Comparison of ENCODE assay signal across 9 mouse cellular contexts in genomic region chr13:96923999-96924961, GRCm38 (mm10). TPM values are rescaled to one million over a fixed set of nuclear protein-coding genes. Genes with fewer than 3 reads are reported as not detected.
DNase-seq lines count a peak whose midpoint lies in the region; ATAC-seq and TF ChIP-seq lines count a peak whose summit lies in the region.
"Had no signal": no experiment of that assay in that cellular context is flagged by ENCODE, and none has a peak within 500 bp of the region (broad histone marks: within the 10 kb centered on the region; RNA-seq: fewer than 3 reads in every experiment).

TSS of gene Gcnt4 (plus strand) at chr13:96924689.

- H3K27me3 ChIP-seq in hindbrain, embryonic 14.5 days (ENCODE audit: control insufficient read depth, insufficient read depth, low read length) = peaks cover 42% of the 10 kb centered on the region
- H3K27me3 ChIP-seq in limb, embryonic 14.5 days (ENCODE audit: control insufficient read depth, insufficient read depth, low read length) = 0 out of 2 replicates have a peak, but pooled peaks cover 5% of the 10 kb centered on the region
- peaks cover 36% of the 10 kb centered on the region for H3K27me3 ChIP-seq in midbrain, embryonic 14.5 days (ENCODE audit: control insufficient read depth, insufficient read depth, low read length)

- peak within 1 kb of the TSS; percentile 48 for H3K4me3 ChIP-seq in bone marrow, adult 2 months (replicated peaks; ENCODE audit: control insufficient read depth, low read depth, low read length)
- peak within 1 kb of the TSS; percentile 50 for H3K4me3 ChIP-seq in hindbrain, embryonic 14.5 days (replicated peaks; ENCODE audit: low read length)
- H3K4me3 ChIP-seq in limb, embryonic 14.5 days (replicated peaks; ENCODE audit: low read length) = peak within 1 kb of the TSS; percentile 81
- H3K4me3 ChIP-seq in midbrain, embryonic 14.5 days (replicated peaks; ENCODE audit: low read depth, low read length) = peak within 1 kb of the TSS; percentile 61

- peak; percentile 19 to 22 for DNase-seq in cerebellum, postnatal 14 days
- DNase-seq in cerebellum, postnatal 36 days = no peak
- DNase-seq in gastrocnemius, adult 18-20 months (ENCODE audit: low spot score) = peak; percentile 21
- peak; percentile 33 for DNase-seq in hindbrain, embryonic 14.5 days (ENCODE audit: low spot score)
- DNase-seq in limb, embryonic 14.5 days (ENCODE audit: low spot score) = peak; percentile 54
- DNase-seq in midbrain, embryonic 14.5 days = peak; percentile 68
- DNase-seq in testis, postnatal 14 days (ENCODE audit: low spot score) = peak; percentile 64

- peak within 1 kb of the TSS; percentile 59 for H3K9ac ChIP-seq in hindbrain, embryonic 14.5 days
- peak within 1 kb of the TSS; percentile 79 for H3K9ac ChIP-seq in limb, embryonic 14.5 days (ENCODE audit: low read depth, low read length, severe bottlenecking)
- peak within 1 kb of the TSS; percentile 49 for H3K9ac ChIP-seq in midbrain, embryonic 14.5 days (replicated peaks; ENCODE audit: low read length)

- peak; percentile 60 for ATAC-seq in hindbrain, embryonic 14.5 days (ENCODE audit: low FRiP score)
- peak; percentile 76 for ATAC-seq in limb, embryonic 14.5 days (ENCODE audit: low FRiP score, low read depth)
- peak; percentile 62; the same call in 1 of the 2 replicates for ATAC-seq in midbrain, embryonic 14.5 days (ENCODE audit: low FRiP score, low TSS enrichment)

- H3K4me1 ChIP-seq in bone marrow, adult 2 months (ENCODE audit: control insufficient read depth, insufficient read depth, low read length) = no peaks in the 10 kb centered on the region
- H3K4me1 ChIP-seq in hindbrain, embryonic 14.5 days (replicated peaks; ENCODE audit: control insufficient read depth, insufficient read depth, low read length) = 0 out of 2 replicates have a peak, but pooled peaks cover 7% of the 10 kb centered on the region
- H3K4me1 ChIP-seq in limb, embryonic 14.5 days (ENCODE audit: control insufficient read depth, insufficient read depth, low read length) = peaks cover 3% of the 10 kb centered on the region; the same call in 1 of the 2 replicates
- peaks cover 3% of the 10 kb centered on the region; the same call in 1 of the 2 replicates for H3K4me1 ChIP-seq in midbrain, embryonic 14.5 days (ENCODE audit: control insufficient read depth, insufficient read depth, low read length)

- H3K36me3 ChIP-seq in hindbrain, embryonic 14.5 days (replicated peaks; ENCODE audit: control insufficient read depth, insufficient read depth) = no peaks in the 10 kb centered on the region
- no peaks in the 10 kb centered on the region for H3K36me3 ChIP-seq in limb, embryonic 14.5 days (ENCODE audit: control insufficient read depth, insufficient read depth, low read length)
- no peaks in the 10 kb centered on the region for H3K36me3 ChIP-seq in midbrain, embryonic 14.5 days (ENCODE audit: control insufficient read depth, insufficient read depth, low read length)

- H3K27ac ChIP-seq in bone marrow, adult 2 months (ENCODE audit: control insufficient read depth, insufficient read depth, low read depth, low read length, poor library complexity) = no peak within 1 kb of the TSS; the same call in 1 of the 2 replicates
- H3K27ac ChIP-seq in hindbrain, embryonic 14.5 days = no peak within 1 kb of the TSS
- no peak within 1 kb of the TSS for H3K27ac ChIP-seq in limb, embryonic 14.5 days (replicated peaks; ENCODE audit: low read depth, low read length)
- no peak within 1 kb of the TSS for H3K27ac ChIP-seq in midbrain, embryonic 14.5 days (replicated peaks; ENCODE audit: low read depth, low read length)

- TF ChIP-seq CTCF in bone marrow, adult 2 months (IDR thresholded peaks at IDR 0.05; ENCODE audit: control insufficient read depth, insufficient read depth, low read length) = no peak

- WGBS in bone marrow, adult 2 months = 10% methylated on average over 56 of the region's 56 CpGs
- 16% methylated on average over 39 of the region's 56 CpGs for WGBS in hindbrain, embryonic 14.5 days
- 12% methylated on average over 43 of the region's 56 CpGs for WGBS in limb, embryonic 14.5 days
- WGBS in midbrain, embryonic 14.5 days = 10% methylated on average over 56 of the region's 56 CpGs

- TF ChIP-seq POLR2A in bone marrow, adult 2 months (IDR thresholded peaks at IDR 0.05; ENCODE audit: borderline replicate concordance, control insufficient read depth, low read depth, low read length) = no peak
- TF ChIP-seq POLR2A in limb, embryonic 14.5 days (IDR thresholded peaks at IDR 0.05; ENCODE audit: borderline replicate concordance, extremely low read depth, insufficient read depth, insufficient read length) = no peak

- no peaks in the 10 kb centered on the region for H3K9me3 ChIP-seq in hindbrain, embryonic 14.5 days (ENCODE audit: control insufficient read depth, low read length)
- H3K9me3 ChIP-seq in limb, embryonic 14.5 days (ENCODE audit: control insufficient read depth, low read length) = no peaks in the 10 kb centered on the region
- H3K9me3 ChIP-seq in midbrain, embryonic 14.5 days (ENCODE audit: control insufficient read depth, low read length) = no peaks in the 10 kb centered on the region

- H3K4me2 ChIP-seq in hindbrain, embryonic 14.5 days (replicated peaks) = peak within 1 kb of the TSS; percentile 93
- H3K4me2 ChIP-seq in limb, embryonic 14.5 days (replicated peaks; ENCODE audit: low read depth, low read length, severe bottlenecking) = peak within 1 kb of the TSS; percentile 99
- H3K4me2 ChIP-seq in midbrain, embryonic 14.5 days (ENCODE audit: low read length) = peak within 1 kb of the TSS; percentile 100

RNA-seq across cellular contexts. Expression of gene Gcnt4, which starts in this region (rescaled TPM):
- 0.30 TPM in 1 of 2 replicates, not detected in the other for polyA plus RNA-seq in bone marrow, adult 2 months (2011; ENCODE audit: insufficient read depth, insufficient read length, low replicate concordance, missing spikeins)
- total RNA-seq in gastrocnemius, adult 18-20 months (2021) = under 1 TPM; 0.05 TPM
- 0.04 and 0.08 TPM in 2 replicates for polyA plus RNA-seq in hindbrain, embryonic 14.5 days (2014; fragmentation: Nextera tagmentation; extraction: Ambion mirVana)
- polyA plus RNA-seq in limb, embryonic 14.5 days (2012; rRNA removed) = 0.63 and 0.81 TPM in 2 replicates
- polyA plus RNA-seq in limb, embryonic 14.5 days (2014; fragmentation: Nextera tagmentation; extraction: Ambion mirVana) = 0.26 and 0.44 TPM in 2 replicates
- 0.07 and 0.14 TPM in 2 replicates for polyA plus RNA-seq in midbrain, embryonic 14.5 days (2014; fragmentation: Nextera tagmentation; extraction: Ambion mirVana)
- total RNA-seq: MEL had no signal

Comparison
In these comparisons a context has a peak if more than half of its experiments do, and no peak if none do; other contexts are left out.
1. DNase-seq: peak in cerebellum, postnatal 14 days (2 of 2) and testis, postnatal 14 days (single experiment); none in cerebellum, postnatal 36 days (0 of 2).
2. Peak in DNase-seq in gastrocnemius, adult 18-20 months; RNA of the gene not detected or under 1 TPM.
3. Peak in DNase-seq, ATAC-seq, H3K4me3 ChIP-seq, H3K9ac ChIP-seq and H3K4me2 ChIP-seq in hindbrain, embryonic 14.5 days; RNA of the gene not detected or under 1 TPM.
4. Peak in DNase-seq, ATAC-seq, H3K4me3 ChIP-seq, H3K9ac ChIP-seq and H3K4me2 ChIP-seq in limb, embryonic 14.5 days; RNA of the gene not detected or under 1 TPM.
5. Peak in DNase-seq, ATAC-seq, H3K4me3 ChIP-seq, H3K9ac ChIP-seq and H3K4me2 ChIP-seq in midbrain, embryonic 14.5 days; RNA of the gene not detected or under 1 TPM.
6. Peak in every context shown above with its lines, with median percentiles within 50 percentile points of each other: H3K4me3 ChIP-seq, ATAC-seq, H3K4me2 ChIP-seq and H3K9ac ChIP-seq.